Mouse (Mus musculus) bone marrow, adult 2 months (tissue): Measurements from ENCODE around the gene Etv6. TPM values are rescaled to one million over a fixed set of nuclear protein-coding genes. Genes with fewer than 3 reads are reported as not detected.

ENCODE experiments used
- H3K27ac ChIP-seq: fragments of 200-500 bp; 2 replicates; pipeline ENCODE4 v1.5.1; 2012; ENCODE audit warnings: low read depth, mild to moderate bottlenecking, control low read depth, inconsistent platforms, low read length; ENCODE audit not compliant: control insufficient read depth, poor library complexity, insufficient read depth
- H3K4me1 ChIP-seq: fragments of 200-500 bp; 2 replicates; pipeline ENCODE4 v1.6.1; 2011; ENCODE audit warnings: low read length; ENCODE audit not compliant: control insufficient read depth, insufficient read depth
- H3K4me3 ChIP-seq: fragments of 200-500 bp; replicated peaks from 2 replicates; pipeline ENCODE3; 2011; ENCODE audit warnings: mild to moderate bottlenecking, low read depth, low read length, control low read depth; ENCODE audit not compliant: control insufficient read depth
- CTCF ChIP-seq: fragments of 200-500 bp; IDR thresholded peaks from 2 replicates; pipeline ENCODE4 v1.5.1; 2011; ENCODE audit warnings: low read length, control low read depth; ENCODE audit not compliant: control insufficient read depth, insufficient read depth
- POLR2A ChIP-seq: fragments of 200-500 bp; IDR thresholded peaks from 2 replicates; pipeline ENCODE4 v1.6.1; 2011; ENCODE audit warnings: low read depth, mild to moderate bottlenecking, control low read depth, low read length, borderline replicate concordance; ENCODE audit not compliant: control insufficient read depth
- WGBS: fragments of 180-500 bp; shearing (Covaris S2); methylation state at CpG from one replicate; pipeline ENCODE4 v1.1.7; 2018; 5-methylcytosine and 5-hydroxymethylcytosine counted together
- polyA plus RNA-seq: library from polyadenylated mRNA; stranded (reverse); fragments of >200 nt; gene quantifications from 2 replicates; pipeline ENCODE4 v1.2.4, GENCODE M21; 2011; ENCODE audit warnings: low replicate concordance; ENCODE audit not compliant: missing spikeins, insufficient read depth, insufficient read length

Etv6 gene
- polyA plus RNA-seq, 1 experiment = 10.9 TPM

DNA sequence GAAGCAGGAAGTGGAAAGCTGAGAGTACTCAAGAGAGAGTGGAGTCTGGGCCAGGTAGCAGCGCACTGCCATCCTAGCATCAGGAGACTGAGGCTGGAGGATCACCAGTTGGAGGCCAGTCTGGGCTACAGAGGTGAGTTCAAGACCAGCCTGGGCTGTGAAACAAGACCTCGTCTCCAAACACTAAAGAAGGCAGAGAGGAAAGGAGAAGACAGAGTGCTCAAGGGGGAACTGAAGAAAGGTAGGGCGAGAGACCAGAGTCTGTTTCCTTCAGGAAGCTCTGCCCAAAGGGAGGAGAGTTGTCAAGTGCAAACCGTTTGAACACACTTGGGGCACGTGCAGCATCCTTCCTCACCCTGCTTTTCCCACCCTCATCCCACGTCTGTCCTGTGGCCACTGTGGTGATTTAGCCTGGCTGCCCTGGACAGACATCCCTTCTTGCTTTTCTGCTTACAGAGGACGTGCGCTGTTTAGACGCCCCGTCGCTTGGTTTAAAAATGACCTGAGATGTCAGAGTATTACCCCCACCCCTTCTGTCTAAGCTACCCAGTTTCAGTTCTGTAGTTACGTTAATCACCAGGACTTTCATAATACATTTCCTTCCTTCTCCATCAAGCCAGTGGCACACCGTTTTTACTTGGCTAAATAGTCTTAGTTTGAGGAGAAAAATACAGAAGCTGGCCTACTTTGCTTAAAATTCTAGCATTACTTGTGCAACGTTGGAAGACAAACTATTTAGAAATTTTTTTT is 79.9 kb downstream of the Etv6 start:
- Histone ChIP-seq H3K27ac (peak overlapping the region; percentile 97), H3K4me1 (peaks cover 10% of the 10 kb centered on the region; the same call in 1 of the 2 replicates), H3K4me3 (peak overlapping the region; percentile 69)
- 23% methylated on average over 14 of the region's 14 CpGs for WGBS
- TF ChIP-seq CTCF (no peak), POLR2A (no peak)

DNA sequence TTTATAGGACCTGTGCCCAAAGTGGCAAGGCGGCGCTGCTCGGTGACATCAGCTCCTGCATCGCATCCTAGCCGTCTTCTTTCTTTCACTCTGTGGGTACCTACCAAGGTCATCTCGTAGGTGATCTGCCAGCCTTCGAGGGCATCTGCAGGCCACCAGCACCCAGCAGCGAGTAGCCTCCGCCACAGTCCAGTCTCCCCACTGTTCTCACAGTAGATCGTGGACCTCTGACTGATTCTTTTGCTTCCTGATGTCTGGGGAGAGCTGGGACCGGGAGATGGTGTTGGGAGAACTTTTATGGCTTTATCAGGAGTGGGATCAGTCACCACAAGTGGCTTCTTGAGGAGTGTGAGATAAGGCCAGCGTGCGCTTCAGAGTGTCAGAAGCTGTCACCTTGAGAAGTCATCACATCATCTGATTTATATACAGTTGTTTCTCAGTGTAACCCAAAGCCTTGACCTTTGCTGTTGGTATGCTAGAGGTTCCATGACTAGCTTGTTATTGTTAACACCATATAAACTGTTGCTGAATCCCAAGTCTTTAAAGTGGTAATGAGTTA is 82.0 kb downstream of the Etv6 start:
- H3K4me1 ChIP-seq = peaks cover 10% of the 10 kb centered on the region; the same call in 1 of the 2 replicates
- WGBS = 68% methylated on average over 13 of the region's 13 CpGs
- H3K4me3 ChIP-seq = no peak overlapping the region
- no peak for TF ChIP-seq CTCF
- no peak for TF ChIP-seq POLR2A
- H3K27ac ChIP-seq = no peak overlapping the region

DNA sequence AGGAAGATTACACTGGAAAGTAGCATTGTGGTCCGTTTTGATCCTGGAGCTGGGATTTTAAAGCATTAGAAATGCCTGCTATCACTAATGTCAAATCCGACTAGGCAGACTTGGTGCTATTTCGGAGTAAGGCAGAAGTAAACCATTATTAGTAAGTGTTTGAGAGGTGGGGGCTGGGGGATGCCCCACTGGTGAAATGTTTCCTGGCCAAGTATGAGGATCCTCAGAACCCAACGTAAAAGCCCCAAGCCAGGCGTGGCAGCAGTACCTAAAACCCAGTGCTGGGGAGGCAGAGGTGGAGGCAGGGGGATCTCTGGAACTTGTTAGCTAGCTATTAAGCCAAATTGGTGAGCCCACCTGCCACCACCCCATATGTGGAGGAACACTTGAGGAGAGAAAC is 83.0 kb downstream of the Etv6 start:
- TF ChIP-seq CTCF (no peak), POLR2A (no peak)
- peak overlapping the region; percentile 31 for H3K27ac ChIP-seq
- no peak overlapping the region for H3K4me3 ChIP-seq
- 51% methylated on average over 5 of the region's 5 CpGs for WGBS
- H3K4me1 ChIP-seq = peaks cover 10% of the 10 kb centered on the region; the same call in 1 of the 2 replicates

DNA sequence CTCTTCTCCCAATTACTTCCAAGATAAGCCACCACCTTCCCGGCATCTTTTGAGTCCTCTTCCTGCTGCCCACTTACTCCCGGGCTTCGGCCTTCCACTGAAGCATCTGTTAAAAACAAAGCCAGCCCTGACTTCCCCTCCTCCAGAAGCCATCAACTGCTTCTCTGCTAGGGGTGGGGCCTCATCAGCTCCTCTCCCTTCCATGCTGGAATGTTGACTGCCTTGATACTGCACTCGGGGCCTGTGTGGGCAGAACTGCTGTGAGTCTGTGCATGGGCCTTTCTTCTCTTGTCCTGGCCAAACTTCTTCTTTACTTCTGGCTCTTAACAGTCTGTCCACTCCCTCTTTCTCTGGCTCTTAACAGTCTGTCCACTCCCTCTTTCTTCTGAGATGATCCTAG is 83.6 kb downstream of the Etv6 start:
- WGBS = 42% methylated on average over 4 of the region's 4 CpGs
- TF ChIP-seq POLR2A (no peak), CTCF (no peak)
- peak overlapping the region; percentile 11; the same call in 1 of the 2 replicates for H3K27ac ChIP-seq
- peaks cover 10% of the 10 kb centered on the region; the same call in 1 of the 2 replicates for H3K4me1 ChIP-seq
- H3K4me3 ChIP-seq = no peak overlapping the region

DNA sequence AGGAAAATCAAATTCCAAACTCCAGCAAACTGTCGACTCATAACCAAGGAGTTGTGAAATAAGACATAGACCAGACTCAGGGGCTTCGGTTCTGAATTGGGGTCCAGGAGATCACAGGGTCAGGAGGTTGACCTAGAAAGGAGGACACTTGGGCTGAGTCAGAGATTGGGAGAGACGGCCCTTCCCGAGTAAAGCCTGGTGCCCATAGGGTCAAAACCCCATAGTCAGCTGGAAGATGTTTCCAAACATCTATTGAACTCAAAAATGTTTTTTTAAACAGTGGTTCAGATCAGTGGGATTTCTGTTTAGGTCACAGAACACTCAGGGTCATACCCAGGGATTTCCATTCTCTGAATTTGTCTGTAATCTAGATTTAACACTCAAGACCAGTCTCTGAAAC is 84.7 kb downstream of the Etv6 start:
- TF ChIP-seq POLR2A = no peak
- no peak for TF ChIP-seq CTCF
- Histone ChIP-seq H3K4me1 (peaks cover 9% of the 10 kb centered on the region; the same call in 1 of the 2 replicates), H3K27ac (peak overlapping the region; percentile 44; the same call in 1 of the 2 replicates), H3K4me3 (no peak overlapping the region)
- 41% methylated on average over 4 of the region's 4 CpGs for WGBS

DNA sequence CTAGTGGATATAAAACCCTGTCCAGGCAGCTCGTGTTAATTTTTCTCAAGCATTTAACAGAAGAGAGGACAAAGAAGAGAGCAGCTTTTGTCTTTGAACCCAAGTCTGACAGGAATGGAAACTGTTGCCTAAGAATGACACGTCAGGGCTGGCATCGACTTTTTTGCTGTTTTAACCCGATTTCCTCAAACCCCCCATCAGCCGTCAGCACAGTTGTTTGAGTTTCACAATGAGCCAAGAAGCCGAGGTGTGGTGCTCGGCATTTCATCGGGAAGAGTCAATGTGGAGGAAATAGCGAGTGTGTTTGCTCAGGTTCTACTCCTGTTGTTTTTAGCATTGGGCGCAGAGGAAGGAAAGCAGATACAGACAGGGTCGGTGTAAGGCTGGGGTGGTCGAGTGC is 85.2 kb downstream of the Etv6 start:
- H3K27ac ChIP-seq = peak overlapping the region; percentile 85
- peak overlapping the region; percentile 14 for H3K4me3 ChIP-seq
- TF ChIP-seq POLR2A (no peak), CTCF (no peak)
- WGBS = 27% methylated on average over 12 of the region's 12 CpGs
- H3K4me1 ChIP-seq = peaks cover 7% of the 10 kb centered on the region; the same call in 1 of the 2 replicates

DNA sequence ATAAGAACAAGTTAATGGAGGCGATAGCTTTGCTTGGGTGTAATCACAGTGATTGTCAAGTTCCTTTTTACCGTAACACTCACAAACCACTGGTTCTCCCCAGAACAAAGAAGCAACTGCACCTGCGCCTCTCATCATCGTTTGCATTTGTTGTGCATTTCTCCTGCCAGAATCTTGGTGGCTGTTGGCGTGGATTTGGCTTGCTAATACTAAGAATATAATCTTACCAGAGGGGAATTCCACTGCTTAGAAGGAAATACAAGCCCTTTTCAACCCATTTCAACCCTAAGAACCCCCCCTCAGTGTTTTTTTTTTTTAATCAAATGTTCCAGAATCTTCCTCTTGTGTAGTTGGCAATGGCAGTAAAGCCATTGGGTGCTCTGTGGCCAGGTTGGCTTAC is 87.4 kb downstream of the Etv6 start:
- Histone ChIP-seq H3K27ac (no peak overlapping the region), H3K4me3 (no peak overlapping the region), H3K4me1 (peaks cover 3% of the 10 kb centered on the region; the same call in 1 of the 2 replicates)
- TF ChIP-seq POLR2A (no peak), CTCF (no peak)
- WGBS = 52% methylated on average over 5 of the region's 5 CpGs

DNA sequence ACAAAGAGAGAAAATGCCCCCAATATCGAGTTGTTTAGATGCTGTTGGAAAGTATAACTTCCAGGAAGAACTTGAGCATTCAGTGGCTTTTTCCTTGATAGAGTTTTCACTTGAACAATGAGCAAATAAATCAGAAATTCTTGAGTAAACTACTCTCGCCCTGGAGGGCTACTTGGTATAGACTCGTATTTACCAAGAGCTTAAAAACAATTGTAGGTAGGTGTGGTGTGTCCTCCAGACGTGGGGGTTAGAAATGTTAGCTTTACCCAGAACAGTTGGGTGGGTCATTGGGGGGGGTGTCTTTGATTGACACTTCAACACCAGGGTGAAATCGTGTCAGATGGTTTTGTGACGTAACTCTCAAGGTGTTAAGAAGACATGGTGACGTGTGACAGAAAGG is 88.0 kb downstream of the Etv6 start:
- H3K4me1 ChIP-seq = peaks cover 3% of the 10 kb centered on the region; the same call in 1 of the 2 replicates
- H3K27ac ChIP-seq = no peak overlapping the region
- TF ChIP-seq CTCF = no peak
- no peak for TF ChIP-seq POLR2A
- H3K4me3 ChIP-seq = no peak overlapping the region
- WGBS = 72% methylated on average over 7 of the region's 7 CpGs
